Mouse (Mus musculus) heart, embryonic 12.5 days (tissue): ENCODE measurements around the gene Olfr160. TPM values are rescaled to one million over a fixed set of nuclear protein-coding genes. Genes with fewer than 3 reads are reported as not detected.

ENCODE experiments used
- ATAC-seq: fragments of 200-750 bp; cut with Nextera tagmentation; 2 replicates; pipeline ENCODE4 v1.8.0; 2017; ENCODE audit warnings: moderate TSS enrichment, moderate library complexity; ENCODE audit not compliant: insufficient number of reproducible peaks, low FRiP score
- H3K27ac ChIP-seq: fragments of 300-500 bp; sonication (generic); 2 replicates; pipeline ENCODE4 v1.5.1; 2016; ENCODE audit warnings: mild to moderate bottlenecking, moderate library complexity; ENCODE audit not compliant: poor library complexity, severe bottlenecking
- H3K27me3 ChIP-seq: fragments of 300-500 bp; sonication (generic); replicated peaks from 2 replicates; pipeline ENCODE4 v1.6.1; 2016; ENCODE audit warnings: mild to moderate bottlenecking, moderate library complexity
- H3K36me3 ChIP-seq: fragments of 300-500 bp; sonication (generic); 2 replicates; pipeline ENCODE4 v1.6.1; 2016; ENCODE audit warnings: mild to moderate bottlenecking, moderate library complexity
- H3K4me1 ChIP-seq: fragments of 300-500 bp; sonication (generic); replicated peaks from 2 replicates; pipeline ENCODE4 v1.6.1; 2016; ENCODE audit warnings: mild to moderate bottlenecking
- H3K4me2 ChIP-seq: fragments of 300-500 bp; sonication (generic); 2 replicates; pipeline ENCODE4 v1.6.1; 2016; ENCODE audit warnings: mild to moderate bottlenecking, moderate library complexity
- H3K4me3 ChIP-seq: fragments of 300-500 bp; sonication (generic); 2 replicates; pipeline ENCODE4 v1.5.1; 2016; ENCODE audit warnings: mild to moderate bottlenecking
- H3K9ac ChIP-seq: fragments of 300-500 bp; sonication (generic); 2 replicates; pipeline ENCODE4 v1.6.1; 2016; ENCODE audit warnings: mild to moderate bottlenecking, moderate library complexity
- H3K9me3 ChIP-seq: fragments of 300-500 bp; sonication (generic); replicated peaks from 2 replicates; pipeline ENCODE4 v1.6.1; 2016; ENCODE audit warnings: mild to moderate bottlenecking, moderate library complexity
- WGBS: fragments of 180-500 bp; shearing (Covaris S2); methylation state at CpG from one replicate; pipeline ENCODE4 v1.1.7; 2016; 5-methylcytosine and 5-hydroxymethylcytosine counted together
- polyA plus RNA-seq: library from polyadenylated mRNA; unstranded; fragments of >200 nt; fragmentation: Nextera tagmentation; extraction: Ambion mirVana; gene quantifications from 2 replicates; pipeline ENCODE4 v1.2.1, GENCODE M21; 2016

Gene Olfr160
- polyA plus RNA-seq, result not detected in 2 replicates

DNA sequence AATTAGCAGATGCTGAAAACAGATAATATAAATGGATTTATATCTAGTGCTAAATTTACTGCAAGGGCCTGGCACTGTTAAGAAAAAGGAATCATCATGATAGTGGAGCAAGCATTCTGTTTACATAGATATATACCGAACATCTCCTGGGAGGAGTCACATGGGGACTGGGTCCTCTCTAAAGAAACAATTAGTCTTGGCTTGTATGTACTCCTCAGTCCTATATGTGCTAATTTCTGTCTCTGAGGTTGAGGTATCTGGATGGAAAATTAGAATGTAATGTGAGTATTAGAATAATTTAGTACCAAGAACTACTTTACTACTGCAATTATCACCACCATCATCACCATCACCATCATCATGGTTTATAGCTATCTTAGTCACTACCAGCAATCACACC, at the start of gene Olfr160:
Gene Olfr160 (minus strand): TSS at position 101 of the 400 bp plus-strand sequence.
- Histone ChIP-seq H3K4me2 (no peak within 1 kb of the TSS), H3K4me3 (no peak within 1 kb of the TSS), H3K9me3 (no peaks in the 10 kb centered on the region), H3K27me3 (no peaks in the 10 kb centered on the region), H3K9ac (no peak within 1 kb of the TSS), H3K36me3 (no peaks in the 10 kb centered on the region), H3K4me1 (no peaks in the 10 kb centered on the region), H3K27ac (no peak within 1 kb of the TSS)
- WGBS, result 78% methylated on average over 1 of the region's 1 CpGs
- no peak for ATAC-seq

DNA sequence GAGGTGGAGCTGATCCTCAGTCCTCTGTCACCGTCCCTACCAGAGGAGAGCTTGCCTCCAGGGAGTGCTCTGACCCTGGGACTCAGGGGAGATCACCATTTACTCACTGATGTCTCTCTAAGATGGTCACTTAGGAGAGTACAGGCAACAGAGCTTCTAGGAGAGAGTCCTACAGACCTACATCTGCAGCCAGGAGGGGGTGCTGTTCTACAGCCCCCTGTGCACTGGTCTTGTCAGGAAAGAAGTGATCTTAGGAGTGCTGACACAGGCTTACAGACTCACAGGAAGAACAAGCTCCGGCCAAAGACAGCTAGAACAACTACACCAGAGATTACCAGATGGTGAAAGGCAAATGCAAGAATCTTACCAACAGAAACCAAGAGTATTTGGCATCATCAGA, 46.5 kb upstream of the Olfr160 start:
- no peak overlapping the region for H3K9ac ChIP-seq
- no peaks in the 10 kb centered on the region for H3K9me3 ChIP-seq
- no peaks in the 10 kb centered on the region for H3K4me1 ChIP-seq
- no peak overlapping the region for H3K4me2 ChIP-seq
- no peaks in the 10 kb centered on the region for H3K27me3 ChIP-seq
- no peak overlapping the region for H3K4me3 ChIP-seq
- 44% methylated on average over 2 of the region's 2 CpGs for WGBS
- no peak for ATAC-seq
- no peak overlapping the region for H3K27ac ChIP-seq
- no peaks in the 10 kb centered on the region for H3K36me3 ChIP-seq

DNA sequence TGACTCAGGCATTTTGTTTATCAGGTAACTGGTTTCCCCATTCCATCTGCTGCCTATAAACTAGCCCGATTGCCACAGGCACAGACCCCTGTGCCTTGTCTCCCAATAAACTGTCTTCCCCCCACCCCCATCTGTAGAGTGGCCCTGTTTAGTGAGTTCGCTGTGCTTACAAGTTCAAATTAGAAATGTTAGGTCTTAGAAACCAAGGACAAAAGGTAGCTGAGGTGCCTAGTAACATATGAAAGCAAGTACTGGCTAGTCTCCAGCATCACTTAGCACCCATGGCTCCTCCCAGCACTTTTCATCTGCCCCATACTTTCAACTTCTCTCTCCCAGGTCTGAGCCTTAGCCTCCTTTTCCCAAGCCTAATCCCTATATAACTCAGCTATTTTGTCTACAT, 45.7 kb upstream of the Olfr160 start:
- ATAC-seq, result no peak
- H3K27ac ChIP-seq, result no peak overlapping the region
- 83% methylated on average over 2 of the region's 2 CpGs for WGBS
- H3K27me3 ChIP-seq, result no peaks in the 10 kb centered on the region
- no peaks in the 10 kb centered on the region for H3K4me1 ChIP-seq
- no peaks in the 10 kb centered on the region for H3K9me3 ChIP-seq
- no peak overlapping the region for H3K4me3 ChIP-seq
- H3K4me2 ChIP-seq, result no peak overlapping the region
- H3K36me3 ChIP-seq, result no peaks in the 10 kb centered on the region
- H3K9ac ChIP-seq, result no peak overlapping the region

DNA sequence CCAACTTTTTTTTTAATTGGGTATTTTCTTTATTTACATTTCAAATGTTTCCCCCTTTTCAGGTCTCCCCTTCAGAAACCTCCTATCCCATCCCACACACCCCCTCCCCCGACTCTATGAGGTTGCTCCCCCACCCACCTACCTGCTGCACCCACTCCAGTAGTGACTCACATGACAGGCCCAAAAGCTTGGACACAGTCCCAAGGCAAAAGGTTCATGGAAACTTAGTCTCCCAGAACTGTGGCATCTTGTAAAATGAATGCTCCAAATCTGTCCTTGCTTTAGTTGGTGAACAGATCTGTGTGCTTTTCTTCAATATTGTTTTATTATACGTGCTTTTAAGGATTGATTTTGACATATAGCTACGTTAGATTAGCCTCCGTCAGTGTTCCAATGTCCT, 36.0 kb upstream of the Olfr160 start:
- no peak overlapping the region for H3K27ac ChIP-seq
- peaks cover 9% of the 10 kb centered on the region; the same call in 1 of the 2 replicates for H3K4me1 ChIP-seq
- H3K36me3 ChIP-seq, result no peaks in the 10 kb centered on the region
- no peak for ATAC-seq
- no peak overlapping the region for H3K4me3 ChIP-seq
- H3K9me3 ChIP-seq, result no peaks in the 10 kb centered on the region
- 64% methylated on average over 4 of the region's 4 CpGs for WGBS
- no peak overlapping the region for H3K9ac ChIP-seq
- no peaks in the 10 kb centered on the region for H3K27me3 ChIP-seq
- no peak overlapping the region for H3K4me2 ChIP-seq

DNA sequence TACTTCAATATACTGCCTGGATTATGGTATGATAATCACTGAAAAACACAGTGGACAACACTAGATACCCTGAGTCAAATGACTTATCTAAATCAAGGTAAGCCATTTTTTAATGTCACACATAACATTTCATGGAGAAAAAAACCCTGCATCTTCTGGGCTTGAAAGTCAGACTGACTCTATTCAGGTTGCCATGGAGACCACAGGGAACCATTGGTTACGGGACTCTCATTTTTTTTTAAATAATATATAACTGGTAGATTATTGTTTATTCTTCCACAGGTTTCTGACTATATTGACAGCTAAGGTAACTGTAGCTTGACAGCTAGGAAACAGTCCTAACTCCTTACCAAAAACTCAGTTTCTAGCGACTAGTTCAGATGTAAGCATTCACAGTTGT, 35.4 kb upstream of the Olfr160 start:
- Histone ChIP-seq H3K4me1 (peaks cover 9% of the 10 kb centered on the region; the same call in 1 of the 2 replicates), H3K27ac (no peak overlapping the region), H3K4me2 (no peak overlapping the region), H3K27me3 (no peaks in the 10 kb centered on the region), H3K9ac (no peak overlapping the region), H3K9me3 (no peaks in the 10 kb centered on the region), H3K4me3 (no peak overlapping the region), H3K36me3 (no peaks in the 10 kb centered on the region)
- no peak for ATAC-seq
- WGBS, result 79% methylated on average over 2 of the region's 2 CpGs

DNA sequence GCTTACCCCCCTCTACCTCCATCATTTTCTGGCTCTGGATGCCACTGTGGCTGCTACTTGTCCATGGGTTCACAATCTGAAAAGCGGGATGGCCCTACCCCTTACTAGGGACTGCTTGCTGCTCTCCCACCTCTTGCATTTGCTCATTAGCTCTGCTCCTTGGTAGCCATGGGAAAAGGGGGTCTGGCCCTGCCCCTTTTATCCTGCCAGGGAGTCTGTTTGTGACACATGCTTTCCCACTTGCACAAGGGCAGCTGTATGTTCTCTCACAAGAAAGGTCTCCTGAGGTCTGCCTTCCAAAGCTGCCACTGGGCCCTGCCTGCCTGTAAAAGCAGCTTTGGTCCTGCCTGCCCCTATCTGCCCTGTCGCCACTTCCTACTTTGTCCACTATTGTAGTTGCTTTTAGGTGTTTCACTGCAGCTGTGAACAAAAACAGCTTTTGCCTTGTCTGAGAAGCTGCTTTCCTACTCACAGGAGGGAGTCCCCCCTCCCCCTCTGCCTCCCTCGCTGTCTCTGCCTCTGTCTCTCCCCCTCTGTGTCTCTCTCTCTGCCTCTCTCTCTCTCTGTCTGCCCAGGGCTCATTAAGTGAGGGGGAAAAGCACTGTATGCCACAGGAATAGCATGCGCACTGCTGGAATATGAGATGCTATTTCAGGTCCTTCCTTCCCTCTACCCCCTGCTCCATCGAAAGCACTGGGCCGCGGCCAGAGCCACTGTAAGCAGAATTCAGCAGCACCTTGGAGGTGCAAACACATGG, 34.4 kb upstream of the Olfr160 start:
- no peaks in the 10 kb centered on the region for H3K9me3 ChIP-seq
- ATAC-seq, result no peak
- WGBS, result 25% methylated on average over 7 of the region's 7 CpGs
- H3K4me1 ChIP-seq, result peaks cover 9% of the 10 kb centered on the region; the same call in 1 of the 2 replicates
- H3K9ac ChIP-seq, result no peak overlapping the region
- no peaks in the 10 kb centered on the region for H3K36me3 ChIP-seq
- no peaks in the 10 kb centered on the region for H3K27me3 ChIP-seq
- H3K4me3 ChIP-seq, result no peak overlapping the region
- no peak overlapping the region for H3K27ac ChIP-seq
- peak overlapping the region; percentile 35 for H3K4me2 ChIP-seq

DNA sequence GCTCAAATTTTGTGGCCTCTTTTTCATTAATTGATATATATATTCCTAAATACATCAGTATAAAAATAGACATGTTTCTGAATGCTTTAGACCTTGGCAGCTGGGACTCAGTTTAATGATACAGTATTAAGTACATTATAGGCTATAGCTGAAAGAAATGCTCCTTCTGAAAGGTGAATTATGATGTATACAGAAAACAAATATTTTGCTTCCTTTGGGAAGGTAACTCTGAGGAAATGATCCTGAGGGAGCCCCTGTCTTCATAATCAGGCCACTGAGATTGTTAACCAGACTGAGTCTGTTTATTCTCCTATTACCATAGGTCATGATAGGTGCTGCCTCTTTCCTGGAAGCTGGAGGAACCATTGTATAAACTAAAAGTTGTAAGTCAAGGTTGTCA, 28.8 kb upstream of the Olfr160 start, which contains the start of gene Olfr874:
Gene Olfr874 (plus strand): TSS at position 301 of the 400 bp plus-strand sequence.
- Histone ChIP-seq H3K4me3 (no peak within 1 kb of the TSS), H3K9me3 (no peaks in the 10 kb centered on the region), H3K4me2 (no peak within 1 kb of the TSS), H3K9ac (no peak within 1 kb of the TSS), H3K36me3 (no peaks in the 10 kb centered on the region), H3K4me1 (no peaks in the 10 kb centered on the region), H3K27ac (no peak within 1 kb of the TSS), H3K27me3 (no peaks in the 10 kb centered on the region)
- ATAC-seq, result no peak

DNA sequence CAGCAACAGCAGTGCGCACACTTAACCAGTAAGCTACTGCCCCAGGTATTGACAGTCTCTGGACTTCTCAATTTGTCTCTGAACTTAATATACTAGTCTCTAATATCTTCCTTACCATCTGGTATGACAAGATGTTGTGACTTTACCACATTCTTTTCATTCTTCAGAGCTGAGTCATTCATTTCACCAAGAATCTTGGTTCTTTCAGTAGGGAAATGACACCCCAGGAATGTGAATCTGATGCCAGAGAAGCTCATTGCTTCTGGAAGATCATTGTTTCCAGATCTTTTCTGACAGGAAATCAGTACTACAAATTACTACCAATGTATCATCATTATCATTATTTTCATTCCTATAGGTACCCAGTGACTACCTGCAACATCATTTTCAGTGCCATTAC, 18.3 kb upstream of the Olfr160 start:
- Histone ChIP-seq H3K27me3 (no peaks in the 10 kb centered on the region), H3K9me3 (no peaks in the 10 kb centered on the region), H3K9ac (no peak overlapping the region), H3K4me1 (no peaks in the 10 kb centered on the region), H3K4me2 (no peak overlapping the region), H3K4me3 (no peak overlapping the region), H3K27ac (no peak overlapping the region), H3K36me3 (no peaks in the 10 kb centered on the region)
- 95% methylated on average over 1 of the region's 1 CpGs for WGBS
- ATAC-seq, result no peak

DNA sequence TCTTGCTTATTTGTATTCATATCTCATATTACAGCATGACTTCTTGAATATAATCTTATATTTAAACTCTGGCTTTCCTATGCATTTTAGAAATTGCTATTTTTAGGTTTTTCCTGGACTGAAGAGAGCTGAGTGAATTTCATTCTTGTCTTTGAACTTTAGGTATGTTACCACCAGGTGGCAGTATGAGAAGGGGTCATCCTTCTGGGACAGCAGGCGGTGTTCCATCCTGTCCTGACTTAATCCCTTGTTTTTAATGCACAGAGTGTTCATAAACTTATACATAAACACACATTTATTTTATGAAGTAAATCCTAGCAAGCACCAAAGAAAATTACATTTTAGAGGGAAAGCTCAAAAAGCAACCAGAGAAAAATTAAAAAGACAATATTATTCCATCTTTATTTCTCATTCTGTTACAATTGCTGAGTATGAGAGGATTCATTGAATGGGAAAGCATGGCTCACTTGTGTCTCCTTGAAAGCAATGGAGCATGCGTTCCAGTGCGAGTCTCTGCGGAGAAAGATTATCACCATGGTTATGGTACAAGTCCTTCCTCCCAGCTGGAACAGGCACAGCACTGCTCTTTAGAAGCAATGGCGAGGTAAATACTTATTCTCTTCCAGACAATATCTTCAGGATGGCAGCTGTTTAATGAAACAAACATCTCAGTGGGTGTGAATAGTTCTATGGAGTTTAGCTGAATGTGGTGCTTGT, 25.9 kb downstream of the Olfr160 start:
- Histone ChIP-seq H3K4me1 (no peaks in the 10 kb centered on the region), H3K9ac (no peak overlapping the region), H3K4me3 (no peak overlapping the region), H3K9me3 (no peaks in the 10 kb centered on the region), H3K36me3 (no peaks in the 10 kb centered on the region), H3K27ac (no peak overlapping the region), H3K4me2 (no peak overlapping the region), H3K27me3 (no peaks in the 10 kb centered on the region)
- ATAC-seq, result no peak
- WGBS, result 55% methylated on average over 5 of the region's 5 CpGs

DNA sequence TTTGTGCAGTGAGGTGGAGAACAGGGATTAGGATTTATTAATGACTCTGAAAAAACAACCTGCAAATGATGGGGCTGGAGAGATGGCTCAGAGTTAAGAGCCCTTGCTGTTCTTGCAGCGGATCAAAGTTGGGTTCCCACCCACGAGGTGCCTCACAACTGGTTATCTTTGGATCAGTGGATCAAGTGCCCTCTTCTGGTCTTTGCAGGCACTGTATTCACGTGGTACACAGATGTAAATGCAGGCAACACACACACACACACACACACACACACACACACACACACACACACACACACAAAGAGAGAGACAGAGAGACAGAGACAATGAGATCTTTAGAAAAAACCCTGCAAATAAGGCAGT, 28.1 kb downstream of the Olfr160 start:
- ATAC-seq, result no peak
- WGBS, result 42% methylated on average over 3 of the region's 3 CpGs
- no peaks in the 10 kb centered on the region for H3K4me1 ChIP-seq
- H3K36me3 ChIP-seq, result no peaks in the 10 kb centered on the region
- H3K27ac ChIP-seq, result no peak overlapping the region
- no peak overlapping the region for H3K4me3 ChIP-seq
- H3K27me3 ChIP-seq, result no peaks in the 10 kb centered on the region
- H3K9ac ChIP-seq, result no peak overlapping the region
- H3K4me2 ChIP-seq, result no peak overlapping the region
- H3K9me3 ChIP-seq, result no peaks in the 10 kb centered on the region

DNA sequence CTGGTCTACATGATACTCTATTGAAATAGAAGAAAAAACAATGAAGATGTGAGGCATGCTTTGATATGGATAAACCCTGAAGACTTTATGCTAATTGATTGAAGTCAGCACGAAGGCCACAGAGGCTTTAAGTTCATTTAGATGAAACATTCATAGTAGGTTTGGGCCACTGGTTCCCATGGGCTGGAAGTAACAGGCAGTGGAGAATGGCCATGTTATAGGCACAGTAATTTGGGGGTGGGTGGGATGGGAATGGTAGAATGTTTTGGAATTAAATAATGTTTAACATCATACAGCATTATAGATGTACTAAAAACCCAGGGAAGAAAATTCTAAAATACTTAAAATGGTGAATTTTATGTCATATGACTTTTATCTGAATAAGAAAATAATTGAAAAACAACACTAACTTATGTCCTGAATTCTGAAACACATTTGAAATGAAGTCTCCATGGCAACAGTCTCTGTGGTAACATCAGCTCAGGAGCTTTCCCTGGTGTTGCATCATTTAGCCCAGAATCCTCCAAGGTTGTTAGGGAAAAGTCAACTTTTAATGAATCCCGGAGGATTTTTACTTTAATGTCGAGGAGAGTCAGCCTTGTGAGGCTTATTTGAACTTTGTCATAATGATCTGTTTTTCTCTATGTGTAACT, 28.6 kb downstream of the Olfr160 start:
- no peak overlapping the region for H3K4me2 ChIP-seq
- H3K27ac ChIP-seq, result no peak overlapping the region
- whole genome bisulfite sequencing, result 75% methylated on average over 3 of the region's 3 CpGs
- no peak overlapping the region for H3K9ac ChIP-seq
- no peaks in the 10 kb centered on the region for H3K4me1 ChIP-seq
- H3K36me3 ChIP-seq, result no peaks in the 10 kb centered on the region
- no peak overlapping the region for H3K4me3 ChIP-seq
- no peaks in the 10 kb centered on the region for H3K27me3 ChIP-seq
- ATAC-seq, result no peak
- no peaks in the 10 kb centered on the region for H3K9me3 ChIP-seq
